Mouse (Mus musculus) induced T-regulatory cell, adult 2 months (primary cell): ENCODE results near the gene Rtl6.

Source experiments
- DNase-seq: peaks from one replicate; pipeline ENCODE4 v3.0.0-alpha.2; 2012; ENCODE audit warnings: low read depth

Gene Rtl6

GRCm38 (mm10) chr15:84536611-84537010 lies 21.0 kb downstream of the Rtl6 start:
- DNase-seq, result no peak

- DNase-seq, result peak; percentile 60
Measured at GRCm38 (mm10) chr15:84535953-84536352, 21.7 kb downstream of the Rtl6 start.

- DNase-seq, result no peak
Measured at GRCm38 (mm10) chr15:84532211-84532610, 25.4 kb downstream of the Rtl6 start.

- no peak for DNase-seq
Measured at GRCm38 (mm10) chr15:84531535-84531934, 26.1 kb downstream of the Rtl6 start.

- DNase-seq, result no peak
Measured at GRCm38 (mm10) chr15:84526921-84527320, 30.7 kb downstream of the Rtl6 start.

GRCm38 (mm10) chr15:84525222-84525883 lies 32.3 kb downstream of the Rtl6 start:
- no peak for DNase-seq

- DNase-seq, result no peak
Measured at GRCm38 (mm10) chr15:84522953-84523689, 34.5 kb downstream of the Rtl6 start.

- DNase-seq, result no peak
Measured at GRCm38 (mm10) chr15:84521486-84521885, 36.1 kb downstream of the Rtl6 start.

- no peak for DNase-seq
Measured at GRCm38 (mm10) chr15:84518540-84518939, 39.1 kb downstream of the Rtl6 start.

GRCm38 (mm10) chr15:84512626-84513296 lies 44.9 kb downstream of the Rtl6 start:
- DNase-seq, result no peak

GRCm38 (mm10) chr15:84509981-84510380 lies 47.6 kb downstream of the Rtl6 start:
- no peak for DNase-seq

- no peak for DNase-seq
Measured at GRCm38 (mm10) chr15:84509161-84509560, 48.5 kb downstream of the Rtl6 start.

GRCm38 (mm10) chr15:84506026-84506425 lies 51.6 kb downstream of the Rtl6 start:
- no peak for DNase-seq

GRCm38 (mm10) chr15:84504895-84505294 lies 52.7 kb downstream of the Rtl6 start:
- no peak for DNase-seq
